ENCODE assay signal across 25 mouse cellular contexts in the genomic region with DNA sequence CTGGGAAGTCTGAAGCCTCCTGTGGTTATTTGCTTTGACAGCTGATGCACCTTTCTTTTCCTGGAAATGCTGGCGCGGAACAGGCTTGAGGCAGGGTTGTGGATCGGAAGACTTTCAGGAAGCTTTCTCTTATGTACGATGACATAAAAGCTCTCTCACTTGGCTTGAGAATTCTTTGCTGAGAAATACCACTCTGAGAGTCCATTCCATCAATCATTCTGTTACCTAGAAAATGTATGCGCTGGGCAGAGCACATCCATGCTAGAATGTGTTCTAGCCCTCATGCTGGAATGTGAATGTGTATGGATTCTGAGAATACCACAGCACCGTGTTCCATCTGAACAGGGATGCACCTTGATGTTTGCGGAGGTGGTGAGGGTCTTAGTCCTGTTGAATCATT. TPM values are rescaled to one million over a fixed set of nuclear protein-coding genes. Genes with fewer than 3 reads are reported as not detected.
A peak's percentile ranks its signal among the peaks of the same experiment; 100 is the strongest.
DNase-seq lines count a peak whose midpoint lies in the region; ATAC-seq and TF ChIP-seq lines count a peak whose summit lies in the region.
"Had no signal": no experiment of that assay in that cellular context is flagged by ENCODE, and none has a peak within 500 bp of the region (broad histone marks: within the 10 kb centered on the region; RNA-seq: fewer than 3 reads in every experiment).

No protein-coding gene starts in this region.

- H3K4me2 ChIP-seq in forebrain, embryonic 15.5 days (replicated peaks) = no peak overlapping the region
- H3K4me2 ChIP-seq: embryonic facial prominence, embryonic 13.5 days; embryonic facial prominence, embryonic 15.5 days; forebrain, embryonic 12.5 days had no signal

- peaks cover 2% of the 10 kb centered on the region; the same call in 1 of the 2 replicates for H3K4me1 ChIP-seq in embryonic fibroblast, embryonic 13.5 days (ENCODE audit: control insufficient read depth, insufficient read depth, low read length)
- no peaks in the 10 kb centered on the region for H3K4me1 ChIP-seq in forebrain, embryonic 15.5 days
- H3K4me1 ChIP-seq: embryonic facial prominence, embryonic 13.5 days; embryonic facial prominence, embryonic 15.5 days; forebrain, embryonic 10.5 days; forebrain, embryonic 12.5 days had no signal

- H3K4me3 ChIP-seq in embryonic fibroblast, embryonic 13.5 days (ENCODE audit: insufficient read depth, low read length) = no peak overlapping the region
- no peak overlapping the region for H3K4me3 ChIP-seq in forebrain, embryonic 15.5 days
- H3K4me3 ChIP-seq: embryonic facial prominence, embryonic 13.5 days; embryonic facial prominence, embryonic 15.5 days; forebrain, embryonic 10.5 days; forebrain, embryonic 12.5 days had no signal

- H3K36me3 ChIP-seq in forebrain, embryonic 15.5 days = no peaks in the 10 kb centered on the region
- H3K36me3 ChIP-seq: embryonic facial prominence, embryonic 13.5 days; embryonic facial prominence, embryonic 15.5 days; forebrain, embryonic 10.5 days; forebrain, embryonic 12.5 days had no signal

- TF ChIP-seq CTCF in embryonic fibroblast, embryonic 13.5 days (IDR thresholded peaks at IDR 0.05; ENCODE audit: borderline replicate concordance, insufficient read depth, low read length) = no peak

- no peak overlapping the region for H3K9ac ChIP-seq in forebrain, embryonic 15.5 days (replicated peaks)
- H3K9ac ChIP-seq: embryonic facial prominence, embryonic 13.5 days; embryonic facial prominence, embryonic 15.5 days; forebrain, embryonic 12.5 days; forebrain, postnatal 0 days had no signal

- H3K9me3 ChIP-seq in forebrain, embryonic 15.5 days = no peaks in the 10 kb centered on the region
- H3K9me3 ChIP-seq: embryonic facial prominence, embryonic 13.5 days; embryonic facial prominence, embryonic 15.5 days; forebrain, embryonic 12.5 days had no signal

- WGBS in forebrain, embryonic 15.5 days = 86% methylated on average over 7 of the region's 7 CpGs

- TF ChIP-seq POLR2A in embryonic fibroblast, embryonic 13.5 days (IDR thresholded peaks at IDR 0.05; ENCODE audit: low read depth, low read length) = no peak

- ATAC-seq in forebrain, embryonic 15.5 days (replicated peaks) = no peak
- ATAC-seq: activated CD4-positive, CD25-positive, alpha-beta regulatory T cell, adult 4 months; forebrain, embryonic 14.5 days; forebrain, postnatal 0 days; Patski had no signal

- H3K27ac ChIP-seq in embryonic fibroblast, embryonic 13.5 days (ENCODE audit: insufficient read depth, low read length) = peak overlapping the region; percentile 27; the same call in 1 of the 2 replicates
- H3K27ac ChIP-seq in forebrain, embryonic 15.5 days (replicated peaks) = no peak overlapping the region
- H3K27ac ChIP-seq: embryonic facial prominence, embryonic 13.5 days; embryonic facial prominence, embryonic 15.5 days; forebrain, embryonic 10.5 days; forebrain, embryonic 12.5 days had no signal

- DNase-seq in retina, postnatal 1 day = peak; percentile 16
- DNase-seq in retina, embryonic 14.5 days (ENCODE audit: low spot score) = no peak
- DNase-seq in mesoderm, embryonic 11.5 days (ENCODE audit: low read depth, low spot score) = peak; percentile 56
- DNase-seq in spleen, postnatal 10 days (ENCODE audit: low spot score in 2 of 2) = no peak
- DNase-seq: adrenal gland, adult 8-10 months; adrenal gland, postnatal 14 days; adrenal gland, postnatal 36 days; cerebellum, adult 11-12 months; cerebellum, adult 2 months; cerebellum, adult 9-11 months; cerebellum, postnatal 14 days; cerebellum, postnatal 36 days; embryo, embryonic 11 days; forebrain, postnatal 0 days had no signal

- no peaks in the 10 kb centered on the region for H3K27me3 ChIP-seq in forebrain, embryonic 15.5 days
- H3K27me3 ChIP-seq: embryonic facial prominence, embryonic 13.5 days; embryonic facial prominence, embryonic 15.5 days; forebrain, embryonic 12.5 days; Patski had no signal

RNA-seq across cellular contexts. Expression of a gene that starts 15.1 kb away (rescaled TPM):
- 413 and 663 TPM in 2 replicates for polyA plus RNA-seq in embryonic fibroblast, embryonic 13.5 days (2011; ENCODE audit: insufficient read length, low read depth, missing spikeins)
- not detected in 2 replicates for polyA plus RNA-seq in forebrain, embryonic 15.5 days (2015; fragmentation: Nextera tagmentation; extraction: Ambion mirVana)
- polyA plus RNA-seq: embryonic facial prominence, embryonic 11.5 days; forebrain, embryonic 10.5 days; forebrain, embryonic 12.5 days; forebrain, embryonic 14.5 days had no signal

RNA-seq across cellular contexts. Expression of a gene that starts 51.1 kb away (rescaled TPM):
- not detected in 2 replicates for polyA plus RNA-seq in embryonic fibroblast, embryonic 13.5 days (2011; ENCODE audit: insufficient read length, low read depth, missing spikeins)
- polyA plus RNA-seq in forebrain, embryonic 15.5 days (2015; fragmentation: Nextera tagmentation; extraction: Ambion mirVana) = not detected in 2 replicates
- polyA plus RNA-seq: C2C12; cerebellum, adult 2 months; embryonic facial prominence, embryonic 11.5 days; embryonic facial prominence, embryonic 13.5 days; forebrain, embryonic 10.5 days; forebrain, embryonic 12.5 days; forebrain, embryonic 14.5 days; forebrain, postnatal 0 days; Patski had no signal

Comparison
In these comparisons a context has a peak if more than half of its experiments do, and no peak if none do; other contexts are left out.
1. DNase-seq: peak in retina, postnatal 1 day (single experiment) and mesoderm, embryonic 11.5 days (single experiment); none in retina, embryonic 14.5 days (single experiment) and spleen, postnatal 10 days (0 of 2).
2. RNA of a gene that starts 15.1 kb away (polyA plus RNA-seq): 413 to 663 TPM in embryonic fibroblast, embryonic 13.5 days; not detected in forebrain, embryonic 15.5 days; every median in the first group is over 100 times any median in the second.